ENCODE assay signal across 22 mouse cellular contexts in the genomic region with DNA sequence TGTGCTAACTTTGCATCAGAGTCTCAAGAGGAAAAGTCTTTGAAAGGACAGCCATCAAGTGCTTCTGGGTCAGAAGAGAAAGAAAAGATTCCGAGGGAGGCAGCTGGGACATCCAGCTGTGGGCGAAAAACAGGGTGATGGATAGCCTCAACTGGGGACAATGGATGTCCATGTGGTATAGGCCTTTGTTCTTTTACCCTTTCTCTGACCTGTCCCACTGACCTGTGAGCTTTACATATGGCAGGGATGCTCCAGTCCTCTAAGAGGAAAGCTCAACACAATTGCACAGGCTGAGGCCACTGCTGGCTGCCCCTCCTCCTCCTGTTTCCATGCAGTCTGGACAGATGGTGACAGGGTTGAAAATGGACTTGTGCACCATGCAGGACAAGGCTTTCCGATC. TPM values are rescaled to one million over a fixed set of nuclear protein-coding genes. Genes with fewer than 3 reads are reported as not detected.
DNase-seq lines count a peak whose midpoint lies in the region; ATAC-seq lines count a peak whose summit lies in the region.
"Had no signal": no experiment of that assay in that cellular context is flagged by ENCODE, and none has a peak within 500 bp of the region (broad histone marks: within the 10 kb centered on the region; RNA-seq: fewer than 3 reads in every experiment).

No protein-coding gene starts in this region.

- no peak overlapping the region for H3K9ac ChIP-seq in hindbrain, embryonic 11.5 days (ENCODE audit: low read depth, low read length)
- H3K9ac ChIP-seq in hindbrain, embryonic 16.5 days (ENCODE audit: low read depth, low read length) = no peak overlapping the region
- no peak overlapping the region for H3K9ac ChIP-seq in intestine, embryonic 16.5 days (ENCODE audit: low read depth, low read length)
- no peak overlapping the region for H3K9ac ChIP-seq in forebrain, embryonic 15.5 days (replicated peaks)
- H3K9ac ChIP-seq: embryonic facial prominence, embryonic 15.5 days; heart, embryonic 15.5 days had no signal

- DNase-seq in hindbrain, embryonic 11.5 days (ENCODE audit: low spot score) = peak; percentile 26
- DNase-seq in embryo, embryonic 10 days (ENCODE audit: low spot score) = peak; percentile 74
- DNase-seq in mesoderm, embryonic 11.5 days (ENCODE audit: low read depth, low spot score) = peak; percentile 41
- no peak for DNase-seq in cerebellum, postnatal 10 days
- DNase-seq: adrenal gland, postnatal 25 days; cerebellum, adult 18-20 months; cerebellum, postnatal 14 days; gastrocnemius, postnatal 10 days; heart, adult 2 months; heart, postnatal 14 days had no signal

- 0 out of 2 replicates have a peak, but pooled peaks cover 2% of the 10 kb centered on the region for H3K27me3 ChIP-seq in hindbrain, embryonic 11.5 days (ENCODE audit: control insufficient read depth, insufficient read depth, low read length)
- no peaks in the 10 kb centered on the region for H3K27me3 ChIP-seq in hindbrain, embryonic 16.5 days (replicated peaks; ENCODE audit: control insufficient read depth, insufficient read depth, low read length)
- H3K27me3 ChIP-seq in intestine, embryonic 16.5 days (replicated peaks; ENCODE audit: control insufficient read depth, insufficient read depth, low read length) = no peaks in the 10 kb centered on the region
- H3K27me3 ChIP-seq in forebrain, embryonic 15.5 days = no peaks in the 10 kb centered on the region
- H3K27me3 ChIP-seq: embryonic facial prominence, embryonic 15.5 days; heart, embryonic 15.5 days had no signal

- no peaks in the 10 kb centered on the region for H3K36me3 ChIP-seq in hindbrain, embryonic 11.5 days (ENCODE audit: control insufficient read depth, insufficient read depth, low read length)
- no peaks in the 10 kb centered on the region for H3K36me3 ChIP-seq in hindbrain, embryonic 16.5 days (ENCODE audit: control insufficient read depth, insufficient read depth, low read length)
- no peaks in the 10 kb centered on the region for H3K36me3 ChIP-seq in intestine, embryonic 16.5 days (ENCODE audit: control insufficient read depth, insufficient read depth, low read length)
- H3K36me3 ChIP-seq in forebrain, embryonic 15.5 days = no peaks in the 10 kb centered on the region
- H3K36me3 ChIP-seq: embryonic facial prominence, embryonic 15.5 days; forebrain, embryonic 10.5 days; heart, embryonic 15.5 days had no signal

- no peak overlapping the region for H3K27ac ChIP-seq in hindbrain, embryonic 11.5 days (ENCODE audit: low read depth, low read length)
- H3K27ac ChIP-seq in hindbrain, embryonic 16.5 days (ENCODE audit: low read depth, low read length) = no peak overlapping the region
- no peak overlapping the region for H3K27ac ChIP-seq in intestine, embryonic 16.5 days (ENCODE audit: low read length)
- H3K27ac ChIP-seq in forebrain, embryonic 15.5 days (replicated peaks) = no peak overlapping the region
- H3K27ac ChIP-seq: embryonic facial prominence, embryonic 15.5 days; forebrain, embryonic 10.5 days; heart, adult 2 months; heart, embryonic 15.5 days; hindbrain, postnatal 0 days had no signal

- peaks cover 2% of the 10 kb centered on the region; the same call in 1 of the 2 replicates for H3K4me1 ChIP-seq in hindbrain, embryonic 11.5 days (replicated peaks; ENCODE audit: control insufficient read depth, insufficient read depth, low read length)
- peaks cover 4% of the 10 kb centered on the region for H3K4me1 ChIP-seq in hindbrain, embryonic 16.5 days (ENCODE audit: control insufficient read depth, insufficient read depth, low read depth, low read length)
- no peaks in the 10 kb centered on the region for H3K4me1 ChIP-seq in intestine, embryonic 16.5 days (ENCODE audit: control insufficient read depth, insufficient read depth, low read length)
- H3K4me1 ChIP-seq in forebrain, embryonic 15.5 days = peaks cover 8% of the 10 kb centered on the region

- H3K4me2 ChIP-seq in hindbrain, embryonic 11.5 days (replicated peaks; ENCODE audit: low read depth, low read length) = no peak overlapping the region
- no peak overlapping the region for H3K4me2 ChIP-seq in hindbrain, embryonic 16.5 days (ENCODE audit: low read length)
- no peak overlapping the region for H3K4me2 ChIP-seq in intestine, embryonic 16.5 days (ENCODE audit: low read depth, low read length)
- H3K4me2 ChIP-seq in forebrain, embryonic 15.5 days (replicated peaks) = no peak overlapping the region
- H3K4me2 ChIP-seq: embryonic facial prominence, embryonic 15.5 days; heart, embryonic 11.5 days; heart, embryonic 15.5 days had no signal

- no peak overlapping the region for H3K4me3 ChIP-seq in hindbrain, embryonic 11.5 days (ENCODE audit: low read depth, low read length)
- no peak overlapping the region for H3K4me3 ChIP-seq in hindbrain, embryonic 16.5 days (ENCODE audit: low read length)
- H3K4me3 ChIP-seq in intestine, embryonic 16.5 days (ENCODE audit: low read length) = no peak overlapping the region
- H3K4me3 ChIP-seq in forebrain, embryonic 15.5 days = no peak overlapping the region
- H3K4me3 ChIP-seq: embryonic facial prominence, embryonic 15.5 days; erythroblast, embryonic 14.5 days; forebrain, embryonic 10.5 days; heart, adult 2 months; heart, embryonic 15.5 days had no signal

- no peaks in the 10 kb centered on the region for H3K9me3 ChIP-seq in hindbrain, embryonic 11.5 days (ENCODE audit: control insufficient read depth, low read length)
- no peaks in the 10 kb centered on the region for H3K9me3 ChIP-seq in hindbrain, embryonic 16.5 days (ENCODE audit: control insufficient read depth, low read length)
- H3K9me3 ChIP-seq in intestine, embryonic 16.5 days (ENCODE audit: control insufficient read depth, low read length) = no peaks in the 10 kb centered on the region
- H3K9me3 ChIP-seq in forebrain, embryonic 15.5 days = no peaks in the 10 kb centered on the region
- H3K9me3 ChIP-seq: embryonic facial prominence, embryonic 15.5 days; forebrain, embryonic 10.5 days; heart, embryonic 15.5 days had no signal

- ATAC-seq in hindbrain, embryonic 11.5 days (ENCODE audit: low FRiP score) = peak; percentile 31; the same call in 1 of the 2 replicates
- ATAC-seq in hindbrain, embryonic 16.5 days = no peak
- ATAC-seq in intestine, embryonic 16.5 days = no peak
- no peak for ATAC-seq in forebrain, embryonic 15.5 days (replicated peaks)
- ATAC-seq: activated CD4-positive, CD25-positive, alpha-beta regulatory T cell, adult 4 months; forebrain, embryonic 16.5 days; hindbrain, postnatal 0 days had no signal

- WGBS in hindbrain, embryonic 11.5 days = 26% methylated on average over 3 of the region's 3 CpGs
- WGBS in hindbrain, embryonic 16.5 days = 25% methylated on average over 3 of the region's 3 CpGs
- 66% methylated on average over 3 of the region's 3 CpGs for WGBS in intestine, embryonic 16.5 days
- 72% methylated on average over 3 of the region's 3 CpGs for WGBS in forebrain, embryonic 15.5 days

RNA-seq across cellular contexts. Expression of a gene that starts 31.2 kb away (rescaled TPM):
- polyA plus RNA-seq in hindbrain, embryonic 11.5 days (2014; fragmentation: Nextera tagmentation; extraction: Ambion mirVana) = 17.2 and 23.5 TPM in 2 replicates
- 13.1 and 13.9 TPM in 2 replicates for polyA plus RNA-seq in hindbrain, embryonic 16.5 days (2015; fragmentation: Nextera tagmentation; extraction: Ambion mirVana)
- polyA plus RNA-seq in intestine, embryonic 16.5 days (2015; fragmentation: Nextera tagmentation; extraction: Ambion mirVana) = 11.5 and 12.6 TPM in 2 replicates
- polyA plus RNA-seq in forebrain, embryonic 15.5 days (2015; fragmentation: Nextera tagmentation; extraction: Ambion mirVana) = 24.7 and 25.1 TPM in 2 replicates
- polyA plus RNA-seq: C2C12; erythroblast, embryonic 14.5 days had no signal

Comparison
In these comparisons a context has a peak if more than half of its experiments do, and no peak if none do; other contexts are left out.
1. DNase-seq: peak in hindbrain, embryonic 11.5 days (single experiment), embryo, embryonic 10 days (single experiment) and mesoderm, embryonic 11.5 days (single experiment); none in cerebellum, postnatal 10 days (0 of 2).